Mouse (Mus musculus): ENCODE results near the gene Mboat2. TPM values are rescaled to one million over a fixed set of nuclear protein-coding genes. Genes with fewer than 3 reads are reported as not detected.

Mboat2 gene
- total and polyA plus RNA-seq, 3 experiments = 0.39 to 4.0 (median 0.76) TPM

GRCm38 (mm10) chr12:24932120-24932519 is 101.4 kb downstream of the Mboat2 start:
- Histone ChIP-seq H3K36me3 (replicated peaks in 1 of 2; ENCODE audit: control insufficient read depth in 1 of 2, insufficient read depth in 1 of 2, low read length in 1 of 2) (no peaks in the 10 kb centered on the region), H3K79me2 (replicated peaks; ENCODE audit: control insufficient read depth, extremely low read depth, insufficient read depth, poor library complexity, severe bottlenecking) (no peaks in the 10 kb centered on the region), H3K4me1 (ENCODE audit: control insufficient read depth in 1 of 2, insufficient read depth in 2 of 2) (peaks cover 6 to 9% of the 10 kb centered on the region in 2 experiments; a peak in 1 of 4 replicates), H3K9me3 (replicated peaks; ENCODE audit: low read length) (no peaks in the 10 kb centered on the region), H3K27me3 (replicated peaks) (no peaks in the 10 kb centered on the region), H3K27ac (ENCODE audit: insufficient read depth, low read depth) (no peak overlapping the region), H3K4me2 (ENCODE audit: insufficient read depth, low read depth, poor library complexity, severe bottlenecking) (no peak overlapping the region), H3K4me3 (replicated peaks in 1 of 3; ENCODE audit: low read depth in 2 of 3, low read length in 2 of 3, poor library complexity in 1 of 3) (no peak overlapping the region), H3K9ac (ENCODE audit: insufficient read depth, low read depth) (no peak overlapping the region)
- no peak for DNase-seq (ENCODE audit: extremely low read depth)
- in situ Hi-C loops (cut with MboI; ENCODE audit: low pct_ligation_motif_present, low pct_unique_long_range_greater_than_20kb, low sequenced_read_pairs) (no loop called here), dilution Hi-C loops (cut with MboI; ENCODE audit: extremely low pct_ligation_motif_present, extremely low pct_unique_long_range_greater_than_20kb, low sequenced_read_pairs) (no loop called here)
- TF ChIP-seq ZMIZ1 (IDR thresholded peaks at IDR 0.05; ENCODE audit: low read depth, low read length) = no peak
- TF ChIP-seq CTCF (conservative IDR thresholded peaks at IDR 0.05 in 1 of 2, IDR thresholded peaks at IDR 0.05 in 1 of 2; ENCODE audit: low read depth in 2 of 2, low read length in 2 of 2) = no peak
- no peak for TF ChIP-seq JUND (conservative IDR thresholded peaks at IDR 0.05; ENCODE audit: low read depth, low read length)
- no peak for TF ChIP-seq POLR2AphosphoS2 (IDR thresholded peaks at IDR 0.05; ENCODE audit: low read depth, low read length)

- Histone ChIP-seq H3K9me3 (replicated peaks; ENCODE audit: low read length) (no peaks in the 10 kb centered on the region), H3K79me2 (replicated peaks; ENCODE audit: control insufficient read depth, extremely low read depth, insufficient read depth, poor library complexity, severe bottlenecking) (no peaks in the 10 kb centered on the region), H3K4me3 (replicated peaks in 1 of 3; ENCODE audit: low read depth in 2 of 3, low read length in 2 of 3, poor library complexity in 1 of 3) (no peak overlapping the region), H3K36me3 (replicated peaks in 1 of 2; ENCODE audit: control insufficient read depth in 1 of 2, insufficient read depth in 1 of 2, low read length in 1 of 2) (no peaks in the 10 kb centered on the region), H3K4me2 (ENCODE audit: insufficient read depth, low read depth, poor library complexity, severe bottlenecking) (no peak overlapping the region), H3K27ac (ENCODE audit: insufficient read depth, low read depth) (no peak overlapping the region), H3K27me3 (replicated peaks) (no peaks in the 10 kb centered on the region), H3K9ac (ENCODE audit: insufficient read depth, low read depth) (no peak overlapping the region), H3K4me1 (ENCODE audit: control insufficient read depth in 1 of 2, insufficient read depth in 2 of 2) (peaks cover 6% of the 10 kb centered on the region in 2 experiments; a peak in 1 of 4 replicates)
- dilution Hi-C loops (cut with MboI; ENCODE audit: extremely low pct_ligation_motif_present, extremely low pct_unique_long_range_greater_than_20kb, low sequenced_read_pairs) (no loop called here), in situ Hi-C loops (cut with MboI; ENCODE audit: low pct_ligation_motif_present, low pct_unique_long_range_greater_than_20kb, low sequenced_read_pairs) (no loop called here)
- no peak for DNase-seq (ENCODE audit: extremely low read depth)
- TF ChIP-seq CTCF (conservative IDR thresholded peaks at IDR 0.05 in 1 of 2, IDR thresholded peaks at IDR 0.05 in 1 of 2; ENCODE audit: low read depth in 2 of 2, low read length in 2 of 2) (no peak), MAZ (IDR thresholded peaks at IDR 0.05; ENCODE audit: low read depth, low read length) (no peak), PAX5 (IDR thresholded peaks at IDR 0.05; ENCODE audit: low read length) (no peak), BHLHE40 (IDR thresholded peaks at IDR 0.05; ENCODE audit: low read depth, low read length) (no peak), JUND (conservative IDR thresholded peaks at IDR 0.05; ENCODE audit: low read depth, low read length) (no peak), ELF1 (IDR thresholded peaks at IDR 0.05; ENCODE audit: low read depth, low read length) (no peak)
Observed at GRCm38 (mm10) chr12:24933206-24933775, 102.6 kb downstream of the Mboat2 start.

GRCm38 (mm10) chr12:24933996-24934395 is 103.3 kb downstream of the Mboat2 start:
- TF ChIP-seq POLR2A (IDR thresholded peaks at IDR 0.05; ENCODE audit: low read depth, low read length) (no peak), NRF1 (IDR thresholded peaks at IDR 0.05; ENCODE audit: low read depth, low read length) (no peak), KAT2A (IDR thresholded peaks at IDR 0.05; ENCODE audit: insufficient replicate concordance, low read length) (no peak), CHD2 (IDR thresholded peaks at IDR 0.05; ENCODE audit: low read length) (no peak), MXI1 (IDR thresholded peaks at IDR 0.05; ENCODE audit: low read depth, low read length) (no peak), PAX5 (IDR thresholded peaks at IDR 0.05; ENCODE audit: low read length) (no peak), RAD21 (IDR thresholded peaks at IDR 0.05; ENCODE audit: low read depth, low read length) (no peak), IRF4 (IDR thresholded peaks at IDR 0.05; ENCODE audit: low read depth, low read length) (no peak), SMC3 (IDR thresholded peaks at IDR 0.05; ENCODE audit: low read depth, low read length) (no peak), TCF12 (IDR thresholded peaks at IDR 0.05; ENCODE audit: low read depth, low read length) (no peak), JUN (IDR thresholded peaks at IDR 0.05; ENCODE audit: insufficient read depth, low read depth, low read length) (no peak), POLR2AphosphoS2 (IDR thresholded peaks at IDR 0.05; ENCODE audit: low read depth, low read length) (no peak), USF1 (IDR thresholded peaks at IDR 0.05; ENCODE audit: low read depth, low read length) (no peak), HCFC1 (IDR thresholded peaks at IDR 0.05; ENCODE audit: low read depth, low read length) (no peak), ETS1 (conservative IDR thresholded peaks at IDR 0.05; ENCODE audit: low read depth, low read length) (no peak), ZC3H11A (IDR thresholded peaks at IDR 0.05; ENCODE audit: low read depth, low read length) (no peak), UBTF (IDR thresholded peaks at IDR 0.05; ENCODE audit: low read depth, low read length) (no peak), RCOR1 (conservative IDR thresholded peaks at IDR 0.05; ENCODE audit: low read depth, low read length) (no peak), ZMIZ1 (IDR thresholded peaks at IDR 0.05; ENCODE audit: low read depth, low read length) (no peak), ZKSCAN1 (IDR thresholded peaks at IDR 0.05; ENCODE audit: borderline replicate concordance, low read depth, low read length) (no peak)
- H3K4me1 ChIP-seq (ENCODE audit: control insufficient read depth in 1 of 2, insufficient read depth in 2 of 2) = peaks cover 3 to 6% of the 10 kb centered on the region in 2 experiments; a peak in 1 of 4 replicates
- in situ Hi-C loops (cut with MboI; ENCODE audit: low pct_ligation_motif_present, low pct_unique_long_range_greater_than_20kb, low sequenced_read_pairs) = no loop called here

More at GRCm38 (mm10) chr12:24933996-24934395, 103.3 kb downstream of the Mboat2 start:
- Histone ChIP-seq H3K4me3 (replicated peaks in 1 of 3; ENCODE audit: low read depth in 2 of 3, low read length in 2 of 3, poor library complexity in 1 of 3) (no peak overlapping the region), H3K9me3 (replicated peaks; ENCODE audit: low read length) (no peaks in the 10 kb centered on the region), H3K27me3 (replicated peaks) (no peaks in the 10 kb centered on the region), H3K9ac (ENCODE audit: insufficient read depth, low read depth) (no peak overlapping the region), H3K4me2 (ENCODE audit: insufficient read depth, low read depth, poor library complexity, severe bottlenecking) (no peak overlapping the region), H3K27ac (ENCODE audit: insufficient read depth, low read depth) (no peak overlapping the region), H3K36me3 (replicated peaks in 1 of 2; ENCODE audit: control insufficient read depth in 1 of 2, insufficient read depth in 1 of 2, low read length in 1 of 2) (no peaks in the 10 kb centered on the region), H3K79me2 (replicated peaks; ENCODE audit: control insufficient read depth, extremely low read depth, insufficient read depth, poor library complexity, severe bottlenecking) (no peaks in the 10 kb centered on the region)
- dilution Hi-C loops (cut with MboI; ENCODE audit: extremely low pct_ligation_motif_present, extremely low pct_unique_long_range_greater_than_20kb, low sequenced_read_pairs) = no loop called here
- no peak for DNase-seq (ENCODE audit: extremely low read depth)

Measured in CH12.LX (cell line).